Comparison of ENCODE assay signal across 8 mouse cellular contexts in the genomic region with DNA sequence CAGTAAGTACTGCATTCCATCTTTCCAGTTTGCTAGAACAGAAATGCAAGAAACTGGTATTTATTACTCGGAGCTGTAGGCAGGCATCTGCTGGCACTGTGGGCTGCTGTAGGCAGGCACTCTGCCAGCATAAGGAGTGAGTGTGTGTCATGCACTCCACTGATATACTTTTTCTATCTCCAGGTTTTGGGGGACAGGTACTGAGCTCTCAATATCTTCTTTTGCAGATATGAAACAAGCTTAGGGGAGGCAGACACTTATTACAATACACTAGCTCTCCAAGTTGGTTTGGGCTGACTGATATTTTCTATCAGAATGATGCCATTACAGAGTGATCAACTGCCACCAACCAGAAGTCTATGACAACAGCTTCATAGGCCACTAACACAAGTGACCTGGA. TPM values are rescaled to one million over a fixed set of nuclear protein-coding genes. Genes with fewer than 3 reads are reported as not detected.
DNase-seq lines count a peak whose midpoint lies in the region.

No protein-coding gene starts in this region.

- intact Hi-C loops in left cerebral cortex, postnatal 25 days (cut with DNase I), result loop anchor here (10.0 kb wide), 1 partner anchor 159 kb away; no protein-coding TSS in a partner anchor
- intact Hi-C loops in gastrocnemius, postnatal 14 days (cut with DNase I; ENCODE audit: low total_unique reads), result no loop called here

- peak; percentile 19 for DNase-seq in adrenal gland, adult 2 months
- no peak for DNase-seq in adrenal gland, postnatal 4 days (ENCODE audit: low spot score in 2 of 2)
- peak; percentile 21 to 38 for DNase-seq in spleen, postnatal 36 days (ENCODE audit: low spot score in 2 of 2)
- no peak for DNase-seq in spleen, postnatal 14 days (ENCODE audit: low spot score in 2 of 2)
- peak; percentile 63 to 77 for DNase-seq in left cerebral cortex, postnatal 25 days (ENCODE audit: low spot score in 2 of 2)
- peak; percentile 52 to 62 for DNase-seq in right cerebral cortex, postnatal 36 days (ENCODE audit: low spot score in 2 of 2)
- DNase-seq in thymus, postnatal 36 days, result no peak
- no peak for DNase-seq in gastrocnemius, postnatal 14 days

RNA-seq across cellular contexts. Expression of a gene that starts 23.0 kb away (rescaled TPM):
- 10 to 100 TPM; 46.3 to 64.1 TPM for total RNA-seq in adrenal gland, adult 2 months (2021)
- polyA plus RNA-seq in adrenal gland, adult 2 months (2012; rRNA removed), result 16.9 and 22.6 TPM in 2 replicates
- 10 to 100 TPM; 45.8 to 48.3 TPM for total RNA-seq in adrenal gland, postnatal 4 days (2021)
- total RNA-seq in left cerebral cortex, postnatal 25 days (2021), result 10 to 100 TPM; 49.4 to 49.7 TPM
- total RNA-seq in gastrocnemius, postnatal 14 days (2021), result 10 to 100 TPM; 25.4 to 27.7 TPM

Comparison
In these comparisons a context has a peak if more than half of its experiments do, and no peak if none do; other contexts are left out.
1. DNase-seq: peak in adrenal gland, adult 2 months (single experiment), spleen, postnatal 36 days (2 of 2), left cerebral cortex, postnatal 25 days (2 of 2) and right cerebral cortex, postnatal 36 days (2 of 2); none in adrenal gland, postnatal 4 days (0 of 2), spleen, postnatal 14 days (0 of 2), thymus, postnatal 36 days (0 of 2) and gastrocnemius, postnatal 14 days (single experiment).